Mouse (Mus musculus) liver, adult 2 months (tissue): Measurements from ENCODE around the gene Zfp775. TPM values are rescaled to one million over a fixed set of nuclear protein-coding genes. Genes with fewer than 3 reads are reported as not detected.

Experiments used
- DNase-seq: peaks from one replicate; pipeline ENCODE4 v3.0.0-alpha.2; 2011; ENCODE audit warnings: low read depth, low spot score; ENCODE audit errors: extremely low read depth
- H3K27ac ChIP-seq: fragments of 200-500 bp; replicated peaks from 2 replicates; pipeline ENCODE4 v1.5.1; 2012; ENCODE audit warnings: low read depth, mild to moderate bottlenecking, control low read depth, inconsistent platforms, low read length; ENCODE audit not compliant: insufficient read depth
- H3K27me3 ChIP-seq: fragments of 200-500 bp; 2 replicates; pipeline ENCODE4 v1.6.1; 2012; ENCODE audit warnings: mild to moderate bottlenecking, moderate library complexity, low read length, inconsistent platforms; ENCODE audit not compliant: control insufficient read depth, insufficient read depth
- H3K36me3 ChIP-seq: fragments of 200-500 bp; 2 replicates; pipeline ENCODE4 v1.6.1; 2012; ENCODE audit warnings: low read length, inconsistent platforms; ENCODE audit not compliant: control insufficient read depth, insufficient read depth
- H3K4me1 ChIP-seq: fragments of 200-500 bp; 2 replicates; pipeline ENCODE4 v1.6.1; 2011; ENCODE audit warnings: low read length; ENCODE audit not compliant: control insufficient read depth, insufficient read depth
- H3K4me3 ChIP-seq: fragments of 200-500 bp; 2 replicates; pipeline ENCODE4 v1.5.1; 2011; ENCODE audit warnings: low read depth, mild to moderate bottlenecking, control low read depth, low read length, moderate library complexity; ENCODE audit not compliant: insufficient read depth
- H3K79me2 ChIP-seq: fragments of 200-500 bp; 2 replicates; pipeline ENCODE4 v1.6.1; 2012; ENCODE audit warnings: inconsistent platforms, mild to moderate bottlenecking, low read length, moderate library complexity; ENCODE audit not compliant: control insufficient read depth, insufficient read depth
- H3K9ac ChIP-seq: fragments of 200-500 bp; 2 replicates; pipeline ENCODE4 v1.6.1; 2012; ENCODE audit warnings: low read depth, mild to moderate bottlenecking, control low read depth, inconsistent platforms, low read length
- CTCF ChIP-seq: fragments of 200-500 bp; IDR thresholded peaks from 2 replicates; pipeline ENCODE4 v1.5.1; 2011; ENCODE audit warnings: low read depth, low read length, control low read depth
- POLR2A ChIP-seq: fragments of 200-500 bp; IDR thresholded peaks from 2 replicates; pipeline ENCODE4 v1.6.1; 2011; ENCODE audit warnings: low read length, control low read depth; ENCODE audit not compliant: insufficient read depth; ENCODE audit errors: extremely low read depth
- WGBS: fragments of 180-500 bp; shearing (Covaris S2); methylation state at CpG from one replicate; pipeline ENCODE4 v1.1.7; 2018; 5-methylcytosine and 5-hydroxymethylcytosine counted together
- polyA plus RNA-seq: library from polyadenylated mRNA; depleted of rRNA; stranded (reverse); fragments of >200 nt; gene quantifications from 2 replicates; pipeline ENCODE4 v1.2.3, GENCODE M21; 2012
- total RNA-seq: library from RNA; depleted of rRNA; stranded (reverse); fragments of >200 nt; gene quantifications from 2 replicates; pipeline ENCODE4 v1.2.3, GENCODE M21; 2014

Zfp775 gene
- total and polyA plus RNA-seq, 2 experiments, result 0.83 to 2.4 TPM

DNA sequence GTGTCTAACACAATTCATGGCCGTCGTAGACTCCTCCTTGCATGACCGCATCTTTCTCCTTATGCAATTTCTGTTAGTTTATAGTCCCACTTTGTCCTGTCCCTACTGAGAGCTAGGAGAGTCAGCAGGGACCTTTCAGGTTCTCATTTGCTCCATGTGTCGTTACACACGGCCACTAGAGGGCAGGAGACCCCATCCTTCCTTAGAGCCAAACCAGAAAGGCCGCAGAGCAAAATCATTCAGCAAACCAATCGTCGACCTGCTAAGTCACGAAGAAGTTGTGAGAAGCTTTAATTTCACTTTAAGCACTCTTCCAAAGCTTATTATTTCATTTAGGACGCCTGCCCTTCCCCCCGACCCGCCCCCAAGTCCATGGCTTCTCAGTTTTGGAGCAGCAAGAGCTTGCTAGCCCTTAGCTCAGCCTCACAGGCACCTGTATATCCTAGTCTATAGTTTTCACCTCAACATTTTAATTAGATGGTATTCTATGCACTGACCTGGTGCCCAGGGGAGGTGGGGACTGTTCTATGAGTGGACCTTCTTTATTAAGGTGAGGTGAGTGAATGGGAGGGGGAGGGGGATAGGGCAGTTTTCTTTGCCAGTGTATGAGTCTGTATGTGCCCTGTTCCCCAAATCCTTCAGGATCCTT lies 43.9 kb downstream of the Zfp775 start:
- 2% methylated on average over 12 of the region's 12 CpGs for WGBS
- no peaks in the 10 kb centered on the region; the same call in 1 of the 2 replicates for H3K4me1 ChIP-seq

DNA sequence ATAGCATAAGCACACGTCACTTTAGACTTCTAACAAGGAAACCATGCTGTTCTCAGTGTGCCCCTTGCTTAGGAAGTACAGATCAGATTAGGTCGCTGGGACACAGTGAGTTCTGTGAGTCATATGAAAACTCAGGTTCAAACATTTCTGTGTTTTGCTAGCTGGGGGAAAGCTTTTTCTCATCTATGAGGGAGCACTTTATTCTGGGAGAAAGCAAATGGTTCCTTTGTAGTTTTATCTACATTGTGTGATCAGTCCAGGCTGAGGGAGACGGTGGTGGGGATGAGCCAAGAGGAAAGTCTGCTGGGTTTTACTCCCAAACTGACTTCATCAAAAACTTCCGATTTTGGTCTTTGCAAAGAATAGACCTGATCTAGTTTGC lies 44.4 kb downstream of the Zfp775 start:
- 76% methylated on average over 4 of the region's 4 CpGs for WGBS
- no peaks in the 10 kb centered on the region; the same call in 1 of the 2 replicates for H3K4me1 ChIP-seq
- no peaks in the 10 kb centered on the region for H3K27me3 ChIP-seq
- no peak for DNase-seq
- no peak overlapping the region for H3K27ac ChIP-seq
- TF ChIP-seq CTCF (no peak), POLR2A (no peak)
- no peaks in the 10 kb centered on the region for H3K36me3 ChIP-seq
- H3K79me2 ChIP-seq, result no peaks in the 10 kb centered on the region; the same call in 1 of the 2 replicates
- no peak overlapping the region for H3K9ac ChIP-seq
- no peak overlapping the region for H3K4me3 ChIP-seq

More for the DNA sequence above, 43.9 kb downstream of the Zfp775 start:
- H3K27me3 ChIP-seq, result no peaks in the 10 kb centered on the region
- H3K27ac ChIP-seq, result no peak overlapping the region
- H3K79me2 ChIP-seq, result no peaks in the 10 kb centered on the region; the same call in 1 of the 2 replicates
- no peak for TF ChIP-seq POLR2A
- peak; percentile 79 for TF ChIP-seq CTCF
- H3K4me3 ChIP-seq, result no peak overlapping the region
- peak; percentile 66 for DNase-seq
- H3K9ac ChIP-seq, result no peak overlapping the region
- no peaks in the 10 kb centered on the region for H3K36me3 ChIP-seq

DNA sequence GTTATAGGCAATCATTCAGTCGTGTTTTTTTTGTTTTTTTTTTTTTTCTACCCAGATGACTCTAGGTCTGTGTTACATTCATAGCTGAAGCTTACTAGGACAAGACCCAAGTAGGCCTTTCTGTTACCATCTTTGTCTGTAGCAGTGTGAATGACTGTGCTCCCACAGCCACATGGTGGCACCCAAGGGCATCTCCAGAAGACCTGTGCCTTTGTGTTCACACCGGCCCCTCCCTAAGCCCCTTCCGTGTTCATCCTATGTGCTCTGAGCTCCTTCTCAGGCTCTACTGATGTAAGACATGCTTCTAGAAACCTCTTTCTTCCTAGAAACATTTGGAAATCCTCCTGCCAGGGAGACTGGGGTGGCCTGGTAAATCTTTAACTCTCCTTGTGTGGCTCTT lies 45.1 kb downstream of the Zfp775 start, which contains the start of gene Gimap8:
Gimap8 (plus strand) TSS at position 240 of the 400 bp plus-strand sequence.
- H3K36me3 ChIP-seq, result no peaks in the 10 kb centered on the region
- H3K4me3 ChIP-seq, result peak within 1 kb of the TSS; percentile 11
- WGBS, result 9% methylated on average over 3 of the region's 3 CpGs
- DNase-seq, result peak; percentile 56
- H3K27me3 ChIP-seq, result no peaks in the 10 kb centered on the region
- peak within 1 kb of the TSS; percentile 11 for H3K9ac ChIP-seq
- H3K4me1 ChIP-seq, result no peaks in the 10 kb centered on the region; the same call in 1 of the 2 replicates
- H3K79me2 ChIP-seq, result no peaks in the 10 kb centered on the region; the same call in 1 of the 2 replicates
- TF ChIP-seq CTCF (peak; percentile 83), POLR2A (no peak)
- H3K27ac ChIP-seq, result peak within 1 kb of the TSS; percentile 3; the same call in 1 of the 2 replicates

DNA sequence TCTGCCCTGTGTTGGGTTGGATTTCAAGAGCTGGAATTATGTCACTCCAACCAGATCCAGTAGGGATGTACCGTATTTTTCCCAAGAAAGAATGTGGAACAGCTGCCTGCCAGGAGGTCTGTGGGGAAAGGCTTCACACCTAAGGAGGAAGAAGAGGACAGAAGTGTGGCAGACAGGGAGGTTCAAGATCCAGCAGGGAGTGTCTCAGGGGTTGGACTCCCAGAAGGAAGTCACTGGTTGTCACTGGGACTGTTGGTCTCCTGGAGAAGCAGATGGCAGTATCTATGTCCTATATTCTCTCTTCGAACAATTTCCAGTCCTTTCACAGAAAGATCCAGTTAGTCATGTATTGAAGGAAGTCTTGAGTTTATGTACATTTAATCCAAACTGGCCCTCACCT lies 45.7 kb downstream of the Zfp775 start:
- Histone ChIP-seq H3K9ac (peak overlapping the region; percentile 2; the same call in 1 of the 2 replicates), H3K27ac (no peak overlapping the region), H3K79me2 (no peaks in the 10 kb centered on the region; the same call in 1 of the 2 replicates), H3K27me3 (no peaks in the 10 kb centered on the region), H3K4me3 (peak overlapping the region; percentile 11), H3K4me1 (no peaks in the 10 kb centered on the region; the same call in 1 of the 2 replicates), H3K36me3 (no peaks in the 10 kb centered on the region)
- TF ChIP-seq CTCF, result no peak
- TF ChIP-seq POLR2A, result no peak
- DNase-seq, result no peak
- 61% methylated on average over 2 of the region's 2 CpGs for WGBS

DNA sequence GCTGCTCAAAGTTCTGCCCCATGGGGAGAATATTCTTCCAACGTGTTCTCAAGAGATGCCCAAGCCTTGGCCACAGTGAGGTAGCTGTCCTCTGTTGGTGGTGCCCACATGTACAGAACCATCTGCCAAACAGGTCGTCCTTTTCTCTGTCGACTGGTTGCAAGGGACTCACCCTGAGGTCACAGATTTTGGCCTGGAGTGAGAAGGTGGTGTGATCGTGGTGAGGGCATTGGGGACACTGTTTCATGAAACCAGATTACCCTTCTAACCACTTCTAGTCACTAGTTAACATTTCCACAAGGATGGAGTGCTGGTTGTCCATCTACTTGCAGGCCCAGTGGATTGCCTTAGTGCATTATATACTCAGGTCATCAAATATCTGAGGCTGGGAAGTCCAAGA lies 46.9 kb downstream of the Zfp775 start:
- Histone ChIP-seq H3K4me3 (no peak overlapping the region), H3K36me3 (no peaks in the 10 kb centered on the region), H3K9ac (no peak overlapping the region), H3K79me2 (no peaks in the 10 kb centered on the region; the same call in 1 of the 2 replicates), H3K27ac (no peak overlapping the region), H3K4me1 (no peaks in the 10 kb centered on the region; the same call in 1 of the 2 replicates), H3K27me3 (no peaks in the 10 kb centered on the region)
- DNase-seq, result peak; percentile 27
- TF ChIP-seq POLR2A, result no peak
- TF ChIP-seq CTCF, result no peak
- WGBS, result 66% methylated on average over 4 of the region's 4 CpGs

DNA sequence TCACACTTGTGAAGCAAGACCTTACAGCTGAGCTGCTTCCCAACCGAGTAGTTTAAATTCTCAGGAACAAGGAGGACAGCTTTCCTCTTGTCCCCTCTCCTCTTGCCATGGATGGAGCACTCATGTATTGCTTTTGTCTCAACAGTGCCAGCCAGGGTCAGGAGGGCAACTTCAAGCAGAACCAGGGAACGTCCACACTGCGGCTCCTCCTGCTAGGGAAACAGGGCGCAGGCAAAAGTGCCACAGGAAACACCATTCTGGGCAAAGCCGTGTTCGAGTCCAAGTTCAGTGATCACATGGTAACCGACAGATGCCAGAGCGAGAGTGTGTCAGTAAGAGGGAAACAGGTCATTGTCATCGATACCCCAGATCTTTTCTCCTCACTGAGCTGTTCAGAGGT lies 48.2 kb downstream of the Zfp775 start:
- Histone ChIP-seq H3K4me3 (no peak overlapping the region), H3K27ac (no peak overlapping the region), H3K36me3 (no peaks in the 10 kb centered on the region), H3K4me1 (no peaks in the 10 kb centered on the region; the same call in 1 of the 2 replicates), H3K79me2 (no peaks in the 10 kb centered on the region; the same call in 1 of the 2 replicates), H3K27me3 (no peaks in the 10 kb centered on the region), H3K9ac (no peak overlapping the region)
- TF ChIP-seq CTCF (no peak), POLR2A (no peak)
- peak; percentile 29 for DNase-seq
- WGBS, result 92% methylated on average over 9 of the region's 9 CpGs
